Mouse (Mus musculus) spleen, adult 2 months (tissue): Measurements from ENCODE around the gene Lypd6.

Source experiments
- CTCF ChIP-seq: fragments of 200-500 bp; IDR thresholded peaks from 2 replicates; pipeline ENCODE4 v1.5.1; 2011; ENCODE audit warnings: mild to moderate bottlenecking, inconsistent platforms; ENCODE audit not compliant: insufficient read depth, insufficient read length, insufficient replicate concordance; ENCODE audit errors: extremely low read depth
- POLR2A ChIP-seq: fragments of 200-500 bp; IDR thresholded peaks from 2 replicates; pipeline ENCODE4 v1.6.1; 2011; ENCODE audit warnings: low read depth, low read length, inconsistent platforms

DNA sequence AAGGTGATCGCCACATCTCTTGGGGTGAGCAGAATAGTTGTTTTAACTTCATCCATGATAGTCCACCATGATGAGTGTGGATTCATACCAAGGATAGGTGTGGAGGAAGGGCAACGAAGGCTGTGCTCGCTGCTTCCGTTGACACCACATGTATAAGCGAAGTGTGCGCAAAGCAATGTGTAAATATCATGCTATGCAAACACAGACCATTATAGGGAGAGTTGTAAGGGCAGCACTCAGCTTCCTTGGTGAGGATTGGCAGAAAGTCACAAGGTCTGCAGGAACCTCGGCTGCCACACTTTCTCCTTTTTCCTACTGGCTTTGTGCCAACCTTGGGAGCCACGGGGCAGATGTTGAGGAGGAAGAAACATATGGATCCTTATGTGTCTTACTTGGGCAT is 97.4 kb downstream of the Lypd6 start:
- no peak for TF ChIP-seq CTCF
- no peak for TF ChIP-seq POLR2A
